Mouse (Mus musculus) retina, postnatal 7 days (tissue): ENCODE results near the gene Far1.

Source experiments
- DNase-seq: peaks from one replicate; pipeline ENCODE4 v3.0.0-alpha.2; 2012; ENCODE audit warnings: low read depth, low spot score

Far1 gene

DNA sequence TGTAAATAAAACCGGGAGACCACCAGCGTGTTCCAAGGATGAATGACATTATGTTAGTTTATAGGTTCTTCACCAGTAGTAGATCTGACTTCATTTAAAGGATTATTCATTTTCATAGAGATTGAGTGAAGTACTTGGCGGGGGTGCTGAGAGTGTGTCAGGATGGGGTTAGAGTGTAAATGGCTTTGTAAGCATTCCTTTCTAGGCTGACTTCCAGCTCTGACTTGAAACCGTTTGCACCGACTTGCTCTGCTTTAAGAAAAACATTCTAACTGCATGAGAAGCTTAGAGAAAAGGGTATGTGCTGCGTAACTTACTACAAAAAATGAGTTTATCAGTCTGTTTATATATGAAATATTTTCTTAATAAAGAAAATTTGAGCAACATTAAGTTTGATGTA, 57.5 kb downstream of the Far1 start:
- DNase-seq, result no peak

GRCm38 (mm10) chr7:113572741-113573140, 59.1 kb downstream of the Far1 start:
- no peak for DNase-seq

- no peak for DNase-seq
Observed at GRCm38 (mm10) chr7:113582111-113582510, 68.5 kb downstream of the Far1 start.

- no peak for DNase-seq
Observed at GRCm38 (mm10) chr7:113589211-113589610, 75.6 kb downstream of the Far1 start.

- DNase-seq, result no peak
Observed at GRCm38 (mm10) chr7:113590330-113590729, 76.7 kb downstream of the Far1 start.

DNA sequence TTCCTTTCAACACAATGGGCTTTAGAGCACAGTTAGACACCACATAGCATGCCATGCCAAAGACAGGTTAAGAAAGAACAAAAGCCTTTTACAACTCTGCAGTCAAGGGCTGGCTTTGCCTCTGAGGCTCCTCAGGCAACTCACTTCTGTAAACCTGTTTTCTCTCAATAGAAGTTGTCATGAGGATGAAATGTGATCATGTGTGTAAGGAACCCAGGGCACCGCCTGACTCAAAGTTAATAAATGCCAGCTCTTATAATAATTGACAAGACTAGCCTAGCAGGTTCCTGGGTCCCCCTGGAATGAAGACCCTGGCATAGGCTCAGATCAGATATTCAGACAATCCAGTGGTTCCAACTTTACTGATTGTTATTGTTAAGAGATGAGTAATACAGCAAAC, 77.5 kb downstream of the Far1 start:
- DNase-seq, result no peak

DNA sequence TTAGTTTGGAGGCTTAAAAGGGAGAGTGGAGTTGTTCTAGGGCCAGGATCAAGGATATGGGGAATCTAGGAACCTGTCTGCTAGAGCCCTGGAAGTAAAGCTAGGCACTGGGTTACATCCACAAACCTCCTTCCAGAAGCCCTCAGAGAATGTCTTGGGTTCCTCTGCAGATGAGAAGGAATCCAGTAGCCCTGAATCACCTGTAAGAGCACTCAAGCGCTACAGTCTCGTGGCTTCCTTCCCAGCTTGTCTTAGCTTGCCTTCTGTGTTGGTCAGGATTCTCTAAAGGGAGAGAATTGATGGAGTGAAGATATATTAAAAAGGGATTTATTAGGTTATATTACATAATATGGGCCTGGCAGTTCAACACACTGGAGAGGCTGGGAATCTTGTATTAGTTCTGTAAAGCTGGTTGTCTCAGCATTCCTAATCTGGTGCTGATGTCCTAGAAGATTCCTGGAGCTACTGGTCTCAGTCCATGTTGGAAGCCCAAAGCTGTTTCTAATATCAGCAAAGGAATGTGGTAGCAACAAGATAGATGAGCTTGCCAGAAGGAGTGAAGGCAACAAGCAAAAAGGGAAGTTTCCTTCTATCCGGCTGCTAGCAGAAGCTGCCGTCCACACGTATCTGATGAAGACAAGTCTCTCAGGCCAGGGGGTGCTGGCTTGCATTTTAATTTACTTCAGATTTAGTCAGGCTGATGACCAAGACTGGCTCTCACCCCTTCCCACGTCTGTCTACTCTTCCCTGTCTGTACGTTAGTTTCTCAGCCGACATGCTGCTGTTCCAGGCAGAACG, 78.1 kb downstream of the Far1 start:
- no peak for DNase-seq

DNA sequence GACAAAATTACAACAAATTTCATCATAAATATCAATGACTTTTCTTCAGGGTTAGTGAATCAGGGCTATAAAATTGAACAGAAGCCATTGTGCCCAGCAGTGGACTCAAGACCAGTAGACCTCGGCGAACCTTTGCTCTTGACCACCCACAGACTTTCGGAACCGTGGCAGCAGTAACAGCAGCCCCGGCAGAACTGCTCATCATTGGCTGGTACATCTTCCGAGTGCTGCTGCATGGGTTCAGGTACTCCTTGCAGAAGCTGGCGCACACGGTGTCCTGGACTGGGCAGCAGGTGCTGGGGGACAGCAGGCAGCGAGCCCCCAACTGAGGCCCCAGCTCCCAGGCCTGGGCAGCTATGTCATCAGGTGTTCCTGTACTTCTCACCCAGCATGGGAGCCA, 79.1 kb downstream of the Far1 start:
- DNase-seq, result no peak

GRCm38 (mm10) chr7:113594363-113594762, 80.7 kb downstream of the Far1 start:
- DNase-seq, result peak; percentile 54

DNA sequence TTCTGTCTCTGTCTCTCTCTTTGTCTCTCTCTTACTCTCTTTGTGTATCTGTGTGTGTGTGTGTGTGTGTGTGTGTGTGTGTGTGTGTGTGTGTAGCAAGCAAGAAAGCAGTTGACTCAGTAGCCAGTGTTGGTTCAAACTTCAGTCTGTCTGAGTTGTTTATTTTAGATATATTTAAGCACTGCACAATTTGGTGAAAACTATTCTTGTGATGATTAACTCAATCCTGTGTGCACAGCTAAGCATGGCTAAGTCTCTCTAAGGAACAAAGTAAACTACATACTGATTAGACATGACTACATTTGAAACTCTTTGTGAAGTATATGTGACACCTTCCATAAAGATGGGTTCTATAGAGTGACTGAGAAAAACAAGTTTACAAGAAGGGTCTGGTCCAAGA, 83.6 kb downstream of the Far1 start:
- DNase-seq, result no peak

DNA sequence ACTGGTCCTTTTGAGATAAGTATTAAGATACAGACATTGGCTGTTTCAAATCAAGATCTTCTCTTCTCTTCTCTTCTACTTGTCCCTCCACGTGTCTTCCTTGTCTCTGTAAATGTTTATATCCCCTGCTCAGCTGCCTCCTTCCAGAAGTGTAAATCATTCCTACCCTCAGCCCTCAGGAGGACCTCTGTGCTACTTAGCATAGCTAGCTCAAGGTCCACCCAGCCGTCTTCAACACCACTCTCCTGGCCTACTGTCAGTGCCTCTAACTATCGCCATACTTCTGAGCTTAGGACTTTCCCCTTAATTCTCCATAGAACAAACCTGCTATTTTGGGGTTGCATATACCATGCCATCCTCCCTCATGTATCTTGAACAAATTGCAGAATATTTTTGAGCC, 88.2 kb downstream of the Far1 start:
- DNase-seq, result no peak

DNA sequence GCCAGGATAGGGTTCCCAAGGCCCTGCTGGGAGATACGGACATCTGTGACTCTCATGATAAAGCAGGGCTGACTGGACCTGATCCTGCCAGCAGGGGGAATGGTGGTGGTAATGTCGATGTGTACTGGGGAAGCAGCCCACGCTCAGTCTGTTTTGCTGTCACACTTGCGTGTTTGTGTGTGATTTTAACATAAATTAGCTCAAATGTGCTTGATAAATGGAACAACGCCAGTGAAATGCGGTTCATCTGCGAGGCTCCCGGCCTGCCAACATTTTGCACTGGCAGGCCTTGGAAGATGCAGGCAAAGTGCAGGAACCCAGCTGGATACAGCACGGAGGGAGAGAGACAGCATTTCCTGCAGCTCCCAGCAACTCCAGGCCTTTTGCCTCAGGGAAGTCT, 94.3 kb downstream of the Far1 start:
- DNase-seq, result peak; percentile 17

- peak; percentile 64 for DNase-seq
Observed at GRCm38 (mm10) chr7:113609027-113609705, 95.5 kb downstream of the Far1 start.

GRCm38 (mm10) chr7:113612628-113613027, 99.0 kb downstream of the Far1 start:
- no peak for DNase-seq

DNA sequence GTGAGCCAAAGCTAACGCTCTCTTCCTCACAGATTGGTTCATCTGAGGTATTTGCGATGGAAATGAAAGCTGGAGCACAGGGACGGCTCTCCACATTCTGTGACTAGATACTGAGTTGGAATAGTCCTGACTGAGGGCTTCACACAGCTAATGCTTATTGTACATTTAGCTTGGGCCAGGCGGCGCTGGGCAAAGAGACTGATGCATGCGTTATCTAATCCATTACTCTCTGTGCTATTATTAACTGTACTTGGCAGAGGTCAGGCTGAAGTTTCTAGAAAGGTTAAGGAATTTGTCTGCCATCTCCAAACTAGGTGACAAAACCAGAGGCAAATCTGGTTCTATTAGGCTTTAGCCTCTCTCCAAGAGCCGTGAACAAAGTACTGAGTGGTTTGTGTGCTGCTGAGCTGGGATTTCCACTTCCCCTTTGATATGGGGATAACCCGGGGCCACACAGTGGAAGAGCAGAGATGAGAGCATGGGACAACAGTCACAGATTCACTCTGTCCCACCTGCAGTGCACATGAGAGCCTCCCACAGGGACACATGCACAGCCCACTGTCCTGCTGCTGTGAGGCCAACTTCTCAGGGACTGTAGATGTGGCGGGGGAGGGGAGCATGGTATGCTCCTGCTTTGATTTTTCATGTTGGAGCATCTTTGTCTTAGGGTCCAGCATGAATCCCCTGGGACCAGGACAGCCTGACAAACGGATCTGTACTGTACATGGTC, 100.7 kb downstream of the Far1 start:
- no peak for DNase-seq

DNA sequence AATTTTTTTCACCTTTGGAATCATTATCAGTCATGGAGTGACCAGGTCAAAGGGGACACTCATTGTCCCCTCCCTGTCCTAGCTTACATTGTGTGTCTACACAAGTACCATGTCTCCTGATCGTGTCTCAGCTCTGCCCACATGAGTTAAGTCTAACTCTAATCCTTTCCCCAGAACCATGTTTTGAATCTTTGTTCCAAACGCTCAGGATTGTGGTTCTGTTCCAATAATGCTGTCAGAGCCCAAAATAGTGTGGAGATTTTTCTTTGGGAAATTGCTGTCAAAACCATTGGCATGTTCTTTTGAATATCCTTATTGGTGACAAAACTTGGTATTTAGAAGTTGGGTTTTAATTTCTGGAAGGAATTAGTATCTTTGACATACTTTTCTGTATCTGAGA, 105.5 kb downstream of the Far1 start:
- DNase-seq, result no peak

GRCm38 (mm10) chr7:113619768-113620167, 106.1 kb downstream of the Far1 start:
- no peak for DNase-seq
